Mouse (Mus musculus) MEL (cell line): Measurements from ENCODE around the gene Senp1.

Source experiments
- CTCF ChIP-seq, 3 experiments: IDR thresholded peaks in 2 of 3; conservative IDR thresholded peaks in 1 of 3; 2 replicates each; pipeline ENCODE4 v1.5.1; 2011 to 2012; ENCODE audit warnings: low read length in 3 of 3, low read depth in 2 of 3, mild to moderate bottlenecking in 2 of 3, improper control_type of control experiment in 1 of 3, inconsistent platforms in 1 of 3, mixed read lengths in 1 of 3, moderate library complexity in 1 of 3; ENCODE audit not compliant: control insufficient read depth in 1 of 3, insufficient read depth in 1 of 3, poor library complexity in 1 of 3, severe bottlenecking in 1 of 3
- EP300 ChIP-seq, 2 experiments: IDR thresholded peaks; 2 replicates each; pipeline ENCODE4 v1.6.1; 2011; ENCODE audit warnings: improper control_type of control experiment in 2 of 2, low read length in 2 of 2, low read depth in 1 of 2, mild to moderate bottlenecking in 1 of 2
- KAT2A ChIP-seq: conservative IDR thresholded peaks from 2 replicates; pipeline ENCODE4 v1.6.1; 2012; ENCODE audit warnings: low read depth, low read length, improper control_type of control experiment, inconsistent platforms
- MAFK ChIP-seq: IDR thresholded peaks from 2 replicates; pipeline ENCODE4 v1.6.1; 2011; ENCODE audit warnings: low read depth, mild to moderate bottlenecking, low read length, improper control_type of control experiment, borderline replicate concordance
- MAX ChIP-seq: IDR thresholded peaks from 2 replicates; pipeline ENCODE4 v1.6.1; 2011; ENCODE audit warnings: low read length, improper control_type of control experiment
- MYC ChIP-seq: IDR thresholded peaks from 2 replicates; pipeline ENCODE4 v1.6.1; 2011; ENCODE audit warnings: low read depth, mild to moderate bottlenecking, low read length, improper control_type of control experiment, moderate library complexity
- NELFE ChIP-seq: IDR thresholded peaks from 2 replicates; pipeline ENCODE4 v1.6.1; 2011; ENCODE audit warnings: low read depth, low read length, improper control_type of control experiment
- POLR2A ChIP-seq, 2 experiments: IDR thresholded peaks; 2 replicates each; pipeline ENCODE4 v1.6.1; 2011 to 2012; ENCODE audit warnings: low read length in 2 of 2, mild to moderate bottlenecking in 2 of 2, control low read depth in 1 of 2, improper control_type of control experiment in 1 of 2, low read depth in 1 of 2, moderate library complexity in 1 of 2; ENCODE audit not compliant: control insufficient read depth in 1 of 2, insufficient read depth in 1 of 2, poor library complexity in 1 of 2
- UBTF ChIP-seq: IDR thresholded peaks from 2 replicates; pipeline ENCODE4 v1.6.1; 2012; ENCODE audit warnings: low read depth, mild to moderate bottlenecking, inconsistent platforms, low read length, improper control_type of control experiment, moderate library complexity, borderline replicate concordance; ENCODE audit not compliant: insufficient read depth
- USF1 ChIP-seq: IDR thresholded peaks from 2 replicates; pipeline ENCODE4 v1.6.1; 2014; ENCODE audit warnings: low read depth, mild to moderate bottlenecking, inconsistent platforms, low read length, improper control_type of control experiment, moderate library complexity
- ZMIZ1 ChIP-seq: IDR thresholded peaks from 2 replicates; pipeline ENCODE4 v1.6.1; 2012; ENCODE audit warnings: low read depth, mild to moderate bottlenecking, inconsistent platforms, low read length, improper control_type of control experiment, moderate library complexity
- ZNF384 ChIP-seq: IDR thresholded peaks from 2 replicates; pipeline ENCODE4 v1.6.1; 2012; ENCODE audit warnings: low read depth, mild to moderate bottlenecking, inconsistent platforms, low read length, improper control_type of control experiment

DNA sequence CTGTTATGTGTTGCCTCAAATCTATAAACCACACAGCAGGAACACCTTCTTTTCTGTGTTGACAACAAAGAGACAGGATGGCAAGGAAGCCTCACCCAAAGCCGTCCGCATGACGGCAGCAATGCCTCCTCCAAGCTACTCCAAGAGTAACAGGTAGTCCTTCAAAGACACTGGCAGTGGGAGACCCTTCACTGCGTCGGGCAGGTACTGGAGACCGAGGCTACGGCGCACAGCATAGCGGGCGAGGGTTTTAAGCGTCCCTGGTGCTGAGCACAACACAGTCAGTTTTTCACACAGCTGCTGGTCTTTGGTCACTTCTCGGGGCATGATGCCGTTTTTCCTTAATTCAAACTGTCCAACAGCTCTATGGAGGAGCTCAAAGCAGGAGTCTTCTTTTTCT, 42.1 kb upstream of the Senp1 start:
- TF ChIP-seq POLR2A (IDR thresholded peaks at IDR 0.05; ENCODE audit: control insufficient read depth in 1 of 2, insufficient read depth in 1 of 2, low read depth in 1 of 2, low read length in 2 of 2, poor library complexity in 1 of 2): 0 out of 4 replicates have a peak, but pooled peaks of 1 of the 2 experiments have one; percentile 6
- TF ChIP-seq UBTF: no peak
- TF ChIP-seq EP300 (IDR thresholded peaks at IDR 0.05; ENCODE audit: low read depth in 1 of 2, low read length in 2 of 2): no peak
- no peak for TF ChIP-seq MAX
- TF ChIP-seq USF1: no peak
- TF ChIP-seq CTCF (IDR thresholded peaks at IDR 0.05 in 2 of 3, conservative IDR thresholded peaks at IDR 0.05 in 1 of 3; ENCODE audit: control insufficient read depth in 1 of 3, insufficient read depth in 1 of 3, low read depth in 2 of 3, low read length in 3 of 3, poor library complexity in 1 of 3, severe bottlenecking in 1 of 3): no peak
- no peak for TF ChIP-seq MYC
- no peak for TF ChIP-seq ZMIZ1
- no peak for TF ChIP-seq MAFK
- TF ChIP-seq NELFE: no peak
- no peak for TF ChIP-seq ZNF384
- no peak for TF ChIP-seq KAT2A
